Mouse (Mus musculus) B cell, adult 2 months (primary cell): ENCODE measurements around the gene Scube2.

Source experiments
- DNase-seq, 2 experiments: peaks; one replicate each; pipeline ENCODE4 v3.0.0; 2022

Scube2 gene

DNA sequence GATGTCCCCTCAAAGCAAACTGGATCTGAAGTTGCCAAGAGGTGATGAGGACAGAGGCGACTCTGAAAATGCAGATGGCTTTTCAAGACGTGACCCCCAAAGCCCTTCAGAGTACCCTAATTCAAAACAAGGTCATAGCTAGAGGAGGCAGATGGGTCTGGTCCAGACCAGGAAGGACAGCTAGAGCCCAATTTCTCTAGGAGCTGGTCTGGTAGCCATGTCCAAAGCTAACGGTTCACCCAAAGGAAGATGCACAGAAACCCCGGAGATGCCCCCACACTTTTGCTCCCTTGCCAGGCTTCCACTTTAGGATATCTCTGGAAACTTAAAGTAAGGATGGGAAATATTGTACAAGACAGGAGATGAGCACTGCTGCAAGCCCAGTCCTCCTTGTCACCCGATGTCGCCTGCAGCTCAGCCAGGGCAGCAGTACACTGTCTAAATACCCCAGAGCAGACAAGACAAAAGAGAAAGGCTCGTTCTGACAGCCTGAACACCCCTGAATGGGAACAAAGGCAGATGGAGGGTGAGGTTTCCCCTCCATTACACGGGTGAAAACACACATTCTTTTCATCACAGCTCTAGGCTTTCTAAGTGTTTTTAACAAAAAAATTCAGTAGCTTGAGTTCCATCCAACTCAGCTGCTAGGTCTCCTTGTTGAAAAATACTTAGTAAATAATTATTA, 15.6 kb downstream of the Scube2 start:
- no peak for DNase-seq

DNA sequence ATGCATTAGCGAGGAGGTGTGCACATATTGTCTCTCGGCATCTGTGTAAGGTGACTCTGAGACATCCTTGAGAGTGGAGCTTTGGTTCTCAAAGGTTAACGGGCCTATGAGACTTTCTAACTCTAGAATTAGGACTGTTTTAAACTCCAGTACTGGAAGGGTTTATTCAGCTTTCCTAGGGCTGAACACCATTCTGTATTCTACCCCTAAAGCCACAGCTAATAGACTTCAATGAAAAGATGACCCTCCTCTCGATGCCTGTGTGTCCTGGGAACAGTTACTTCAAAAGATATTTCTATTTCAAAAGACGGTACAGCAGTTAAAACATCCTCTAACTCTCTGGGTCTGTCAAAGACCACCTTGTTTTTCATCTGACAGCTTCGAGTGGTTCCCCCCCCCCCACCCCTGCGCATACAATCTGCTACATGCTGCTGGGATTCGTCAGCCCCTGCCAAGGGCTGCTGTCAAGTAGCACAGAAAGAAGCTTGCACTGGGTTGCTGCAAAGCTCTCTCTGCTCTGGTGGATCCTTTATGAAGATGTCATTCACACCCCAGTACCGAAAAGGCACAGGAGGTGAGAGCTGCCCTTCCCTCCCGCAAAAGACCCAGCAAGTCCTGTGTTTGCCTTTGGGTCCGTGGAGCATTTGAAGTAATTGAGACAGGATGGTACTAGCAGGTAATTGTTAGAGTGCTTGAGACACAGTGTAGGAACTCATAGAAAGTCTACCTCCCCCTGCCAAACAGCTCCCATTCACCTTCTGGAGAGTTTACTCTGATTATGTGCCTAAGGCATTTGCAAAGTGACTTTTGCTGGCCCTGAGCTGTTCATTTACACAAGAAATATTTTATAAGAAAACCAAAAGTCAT, 16.4 kb downstream of the Scube2 start:
- DNase-seq: no peak

- no peak for DNase-seq
Measured at GRCm38 (mm10) chr7:109844100-109844499, 21.4 kb downstream of the Scube2 start.

DNA sequence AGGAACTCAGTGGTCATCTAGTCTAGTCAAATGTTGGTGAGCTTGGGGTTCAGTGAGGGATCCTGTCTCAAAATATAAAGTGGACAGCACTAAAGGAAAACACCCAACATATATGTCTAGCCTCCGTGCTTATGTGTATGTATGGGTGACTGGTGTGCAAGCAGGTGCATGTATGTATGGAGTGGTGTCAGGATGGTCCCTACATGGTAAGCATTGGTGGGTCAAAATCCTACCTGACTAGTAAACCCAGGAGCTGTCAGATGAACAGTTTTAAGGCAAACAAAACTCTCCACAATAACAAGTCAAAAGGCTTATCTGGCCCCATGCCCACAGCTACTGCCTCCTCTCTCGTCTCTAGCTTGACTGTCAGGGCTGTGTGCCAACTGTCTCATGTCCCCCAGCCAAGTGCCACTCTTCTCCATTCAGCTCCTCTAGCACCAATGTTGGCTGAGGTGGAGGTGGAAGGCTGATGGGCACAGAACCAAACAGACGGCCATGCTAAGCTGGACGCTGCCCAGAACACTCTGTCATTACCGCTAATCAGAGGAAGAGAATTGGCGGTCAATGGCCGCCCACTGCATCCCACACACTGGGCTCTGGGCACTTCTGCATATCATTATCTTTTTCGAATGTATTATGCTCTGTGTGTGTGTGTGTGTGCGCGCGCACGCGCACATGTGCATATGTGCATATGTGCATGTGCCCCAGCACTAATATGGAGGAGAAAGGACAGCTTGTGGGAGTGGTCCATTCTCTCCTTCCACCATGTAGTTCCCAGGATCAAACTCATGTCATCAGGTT, 23.7 kb downstream of the Scube2 start:
- no peak for DNase-seq

GRCm38 (mm10) chr7:109841031-109841430, 24.4 kb downstream of the Scube2 start:
- DNase-seq: no peak

DNA sequence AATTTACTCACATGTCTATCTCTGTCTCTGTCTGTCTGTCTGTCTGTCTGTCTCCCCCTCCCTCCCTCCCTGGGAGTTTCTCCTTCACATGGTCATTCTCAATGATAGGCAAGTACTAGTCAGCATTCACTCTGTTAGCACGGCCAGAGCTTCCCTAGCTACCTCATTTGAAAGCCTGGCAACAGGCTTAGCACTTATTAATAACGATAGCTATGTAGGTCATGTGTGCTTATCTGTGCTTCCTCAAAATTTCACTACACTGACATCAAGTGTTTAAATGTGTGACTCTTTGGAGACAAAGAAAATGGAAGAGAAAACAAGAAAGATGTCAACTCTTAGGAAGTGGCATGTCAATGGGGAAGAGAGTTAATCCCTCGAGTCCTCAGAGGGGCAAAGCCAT, 26.9 kb downstream of the Scube2 start:
- DNase-seq: no peak

- DNase-seq: no peak
Measured at GRCm38 (mm10) chr7:109837651-109838050, 27.8 kb downstream of the Scube2 start.

DNA sequence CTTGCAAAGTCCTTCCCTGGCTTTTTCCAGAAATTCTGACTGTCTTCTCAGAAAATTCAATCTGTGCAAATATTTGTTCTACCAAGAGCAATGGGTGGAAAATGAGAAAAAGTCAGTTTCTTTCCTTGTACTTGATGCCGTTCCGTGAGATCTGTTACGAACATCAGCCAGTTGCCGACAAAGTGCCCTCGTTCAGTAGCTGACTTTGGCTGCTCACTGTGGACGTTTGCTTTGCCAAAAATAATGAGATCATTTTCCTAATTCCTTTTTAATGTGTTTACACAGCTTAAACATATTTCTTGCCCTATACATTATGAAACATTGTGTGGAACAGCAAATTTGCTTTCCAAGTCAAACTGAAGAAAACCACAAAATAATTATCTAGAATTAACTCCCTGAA, 30.6 kb downstream of the Scube2 start:
- DNase-seq: no peak

DNA sequence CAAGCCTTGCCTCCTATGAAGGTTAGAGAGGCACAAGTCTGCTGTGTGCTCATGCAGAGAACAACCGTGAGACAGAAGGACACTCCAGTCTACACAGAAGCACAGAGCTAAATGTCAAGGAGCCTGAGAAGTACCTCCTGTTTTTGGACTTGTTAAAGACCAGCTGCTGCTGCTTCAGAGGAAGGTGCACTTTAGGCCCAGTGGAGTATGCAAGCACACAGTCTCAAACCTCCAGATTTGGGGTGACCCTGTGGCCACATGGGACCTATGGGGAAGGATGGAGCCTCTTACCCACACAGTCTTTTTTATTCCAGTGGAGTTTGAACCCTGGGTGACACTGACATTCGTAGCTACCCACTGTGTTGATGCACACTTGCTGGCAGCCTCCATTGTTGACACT, 34.1 kb downstream of the Scube2 start:
- DNase-seq: no peak

DNA sequence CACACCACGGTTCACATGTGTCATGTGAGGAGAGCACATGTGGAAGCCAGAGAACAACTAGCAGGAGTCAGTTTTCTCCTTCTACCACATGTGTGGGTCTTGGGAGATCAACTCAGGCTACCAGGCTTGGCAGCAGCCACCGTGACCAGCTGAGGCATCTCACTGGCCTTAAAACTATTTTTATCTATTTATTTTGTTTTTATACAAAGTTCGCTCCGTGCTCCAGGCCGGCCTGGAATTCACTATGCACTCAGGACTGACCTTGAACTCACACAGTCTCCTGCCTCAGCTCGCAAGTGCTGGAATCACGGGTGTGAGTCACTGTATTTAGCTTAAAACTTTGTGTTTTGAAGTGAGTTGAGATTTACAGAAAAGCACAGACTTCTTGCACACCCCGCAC, 38.6 kb downstream of the Scube2 start:
- DNase-seq: no peak

- DNase-seq: no peak
Measured at GRCm38 (mm10) chr7:109825293-109825692, 40.2 kb downstream of the Scube2 start.

DNA sequence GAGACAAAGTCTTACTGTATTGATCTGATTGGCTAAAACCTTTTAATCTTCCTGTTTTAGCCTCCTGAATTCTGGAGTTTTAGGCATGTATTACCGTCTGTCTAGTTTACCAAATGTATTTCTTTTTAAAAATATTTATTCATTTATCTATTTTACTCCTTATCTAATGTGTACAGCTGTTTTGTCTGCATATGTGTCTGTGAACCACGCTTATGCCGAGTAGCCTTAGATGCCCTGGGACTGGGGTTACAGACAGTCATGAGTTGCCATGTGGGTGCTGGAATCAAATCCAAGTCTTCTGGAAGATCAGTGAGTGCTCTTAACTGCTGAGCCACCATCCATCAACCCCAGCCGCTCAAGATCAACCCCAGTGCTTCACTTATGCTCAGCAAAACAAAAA, 46.9 kb downstream of the Scube2 start:
- DNase-seq: no peak

GRCm38 (mm10) chr7:109817954-109818353, 47.5 kb downstream of the Scube2 start:
- no peak for DNase-seq

DNA sequence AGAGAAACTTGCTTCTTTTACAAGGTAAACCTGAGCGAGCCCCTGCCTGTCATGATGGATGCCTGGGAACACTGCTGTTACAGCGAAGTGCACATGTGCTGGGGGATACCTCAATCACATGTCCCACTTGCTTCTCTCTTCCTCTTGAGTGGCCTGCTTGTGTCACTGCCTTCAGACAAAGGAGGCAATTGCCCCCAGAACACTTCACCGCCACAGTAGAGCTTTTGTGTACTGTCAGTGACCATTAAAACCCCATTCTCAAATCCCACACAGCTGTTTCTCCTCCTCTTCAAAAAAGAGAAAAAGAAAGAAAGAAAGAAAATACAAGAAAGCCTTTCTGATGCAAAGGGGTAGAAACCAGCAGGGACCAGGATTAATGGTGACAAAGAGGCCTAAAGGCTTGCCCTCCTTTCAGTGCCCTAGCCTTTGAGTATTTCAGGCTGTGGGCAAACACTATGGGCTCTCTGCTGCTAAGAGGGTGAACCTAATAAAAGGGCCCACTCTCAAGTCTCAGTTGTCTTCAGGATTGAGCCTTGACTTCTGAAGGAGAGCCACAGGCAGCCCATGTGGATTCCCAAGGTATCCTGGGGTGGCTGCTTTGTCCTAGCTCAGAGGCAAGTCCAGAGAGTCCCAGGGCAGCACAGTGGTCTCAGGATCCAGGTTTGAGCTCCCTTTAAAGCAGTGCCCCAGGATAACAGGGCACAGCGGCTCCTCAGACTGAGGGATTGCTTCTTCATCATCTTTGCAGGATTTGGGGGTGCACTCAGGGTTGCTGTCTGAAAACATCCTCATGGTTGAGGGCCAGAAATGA, 51.9 kb downstream of the Scube2 start:
- no peak for DNase-seq

- DNase-seq: no peak
Measured at GRCm38 (mm10) chr7:109807616-109808485, 57.6 kb downstream of the Scube2 start.

DNA sequence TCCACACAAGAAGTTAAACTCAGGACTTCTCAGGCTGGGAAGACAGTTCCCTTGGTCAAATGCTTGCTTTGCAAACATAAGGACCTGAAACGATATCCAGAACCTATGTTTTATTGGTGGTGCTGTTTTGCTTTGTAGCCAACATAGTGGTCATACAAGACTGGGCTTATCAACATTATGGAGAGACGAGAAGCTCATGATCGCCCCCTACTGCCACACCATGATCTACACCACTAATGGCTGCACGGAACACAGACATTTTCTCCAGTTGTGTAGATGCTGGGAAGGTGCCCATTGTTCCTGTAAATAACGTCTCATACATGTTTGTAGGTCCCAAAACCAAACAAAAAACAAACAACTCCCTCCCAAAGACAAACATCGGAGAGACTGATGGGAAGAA, 60.6 kb downstream of the Scube2 start:
- peak; percentile 55 to 59 for DNase-seq

- DNase-seq: no peak
Measured at GRCm38 (mm10) chr7:109804355-109804754, 61.1 kb downstream of the Scube2 start.

- no peak for DNase-seq
Measured at GRCm38 (mm10) chr7:109803516-109803915, 62.0 kb downstream of the Scube2 start.

DNA sequence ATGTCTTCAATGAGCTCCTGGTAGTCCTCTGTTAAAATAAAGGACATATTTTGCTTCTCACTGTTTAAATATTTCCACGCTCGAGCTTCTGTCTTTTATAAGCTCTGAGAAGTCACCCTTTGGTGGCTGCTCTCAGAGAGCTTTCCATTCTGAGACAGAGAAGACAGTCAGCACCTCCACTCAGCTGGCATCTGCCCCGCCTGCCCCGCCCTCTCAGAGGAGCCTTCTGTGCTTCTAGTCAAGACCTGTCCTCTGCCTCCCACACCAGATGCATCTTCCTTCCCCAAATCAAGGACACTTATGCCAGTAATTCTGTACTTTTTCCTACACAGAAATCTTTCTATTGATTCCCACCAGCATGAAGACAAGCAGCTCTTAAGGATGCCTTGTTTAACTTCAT, 64.9 kb downstream of the Scube2 start:
- DNase-seq: no peak

DNA sequence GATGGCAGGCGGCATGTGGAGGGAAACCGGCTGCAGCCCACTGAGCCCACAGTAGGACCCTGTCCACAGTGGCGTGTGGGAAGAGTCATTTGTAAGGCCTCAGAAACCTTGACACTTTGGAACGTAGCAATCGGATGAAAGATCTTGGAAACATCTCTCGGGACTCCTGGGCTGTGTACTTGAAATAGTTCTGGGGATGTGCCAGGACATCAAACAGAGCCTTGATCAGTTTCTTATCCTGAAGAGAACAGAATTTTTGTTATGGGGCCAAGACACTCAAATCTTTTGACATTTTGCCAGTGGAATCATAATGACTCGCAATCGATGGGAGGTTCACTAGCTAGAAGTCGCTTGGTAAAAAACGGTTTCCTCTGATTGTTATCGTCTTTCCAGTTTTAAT, 66.3 kb downstream of the Scube2 start:
- no peak for DNase-seq

GRCm38 (mm10) chr7:109795564-109795963, 69.9 kb downstream of the Scube2 start:
- no peak for DNase-seq

DNA sequence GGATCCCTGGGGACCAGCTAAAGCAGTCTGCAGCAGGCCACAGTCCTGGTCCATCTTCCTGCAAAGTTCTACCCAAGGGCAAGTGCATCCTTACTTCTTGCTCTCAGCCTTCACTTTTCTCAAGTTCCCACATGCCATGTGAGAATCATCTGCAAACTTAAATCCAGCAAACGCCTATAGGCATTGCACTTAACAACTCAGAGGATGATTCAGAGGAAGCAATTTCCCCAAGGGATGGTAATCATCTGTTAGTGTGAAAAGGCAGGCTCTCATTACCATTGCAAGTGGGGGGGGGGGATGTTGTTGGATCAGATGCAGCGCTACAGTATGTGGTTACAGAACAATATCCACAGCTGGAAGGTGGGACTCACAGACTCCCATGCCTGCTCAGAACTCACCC, 70.9 kb downstream of the Scube2 start:
- no peak for DNase-seq
